Mouse (Mus musculus) stomach, postnatal 0 days (tissue): ENCODE results near the gene Igfals. TPM values are rescaled to one million over a fixed set of nuclear protein-coding genes. Genes with fewer than 3 reads are reported as not detected.

ENCODE experiments used
- ATAC-seq: fragments of 200-750 bp; cut with Nextera tagmentation; 2 replicates; pipeline ENCODE4 v1.8.0; 2017; ENCODE audit not compliant: low FRiP score, low TSS enrichment
- DNase-seq: peaks from one replicate; pipeline ENCODE4 v3.0.0-alpha.2; 2016; ENCODE audit warnings: low spot score
- H3K27ac ChIP-seq: fragments of 300-500 bp; sonication (generic); replicated peaks from 2 replicates; pipeline ENCODE4 v1.5.1; 2014; ENCODE audit warnings: mild to moderate bottlenecking, control low read depth
- H3K27me3 ChIP-seq: fragments of 300-500 bp; sonication (generic); 2 replicates; pipeline ENCODE4 v1.6.1; 2014; ENCODE audit warnings: low read length; ENCODE audit not compliant: control insufficient read depth, insufficient read depth
- H3K36me3 ChIP-seq: fragments of 300-500 bp; sonication (generic); 2 replicates; pipeline ENCODE4 v1.6.1; 2014; ENCODE audit warnings: low read length, mixed read lengths; ENCODE audit not compliant: control insufficient read depth, insufficient read depth
- H3K4me1 ChIP-seq: fragments of 300-500 bp; sonication (generic); replicated peaks from 2 replicates; pipeline ENCODE4 v1.6.1; 2014; ENCODE audit warnings: antibody characterized with exemption; ENCODE audit not compliant: control insufficient read depth, insufficient read depth
- H3K4me2 ChIP-seq: fragments of 300-500 bp; sonication (generic); replicated peaks from 2 replicates; pipeline ENCODE4 v1.6.1; 2014; ENCODE audit warnings: low read depth, mild to moderate bottlenecking, control low read depth, moderate library complexity
- H3K4me3 ChIP-seq: fragments of 300-500 bp; sonication (generic); 2 replicates; pipeline ENCODE4 v1.5.1; 2014; ENCODE audit warnings: low read depth, low read length, control low read depth
- H3K9ac ChIP-seq: fragments of 300-500 bp; sonication (generic); 2 replicates; pipeline ENCODE4 v1.6.1; 2014; ENCODE audit warnings: mild to moderate bottlenecking, low read length, control low read depth, mixed read lengths
- H3K9me3 ChIP-seq: fragments of 300-500 bp; sonication (generic); 2 replicates; pipeline ENCODE4 v1.6.1; 2016; ENCODE audit warnings: low read length; ENCODE audit not compliant: control insufficient read depth
- CTCF ChIP-seq: IDR thresholded peaks from 2 replicates; pipeline ENCODE4 v1.5.1; 2016; ENCODE audit warnings: antibody characterized with exemption, low read depth, mild to moderate bottlenecking, moderate library complexity
- EP300 ChIP-seq: optimal IDR thresholded peaks from 2 replicates; pipeline ENCODE3; 2016; ENCODE audit warnings: antibody characterized with exemption
- WGBS: fragments of 180-500 bp; shearing (Covaris S2); extraction: QIAGEN DNeasy Blood & Tissue Kit; methylation state at CpG from one replicate; pipeline ENCODE4 v1.1.7; 2014; 5-methylcytosine and 5-hydroxymethylcytosine counted together
- polyA plus RNA-seq: library from polyadenylated mRNA; unstranded; fragments of >200 nt; fragmentation: Nextera tagmentation; extraction: Ambion mirVana; gene quantifications from 2 replicates; pipeline ENCODE4 v1.2.1, GENCODE M21; 2015

Gene Igfals
- polyA plus RNA-seq, 1 experiment from 2014 or later = 5.6 TPM

DNA sequence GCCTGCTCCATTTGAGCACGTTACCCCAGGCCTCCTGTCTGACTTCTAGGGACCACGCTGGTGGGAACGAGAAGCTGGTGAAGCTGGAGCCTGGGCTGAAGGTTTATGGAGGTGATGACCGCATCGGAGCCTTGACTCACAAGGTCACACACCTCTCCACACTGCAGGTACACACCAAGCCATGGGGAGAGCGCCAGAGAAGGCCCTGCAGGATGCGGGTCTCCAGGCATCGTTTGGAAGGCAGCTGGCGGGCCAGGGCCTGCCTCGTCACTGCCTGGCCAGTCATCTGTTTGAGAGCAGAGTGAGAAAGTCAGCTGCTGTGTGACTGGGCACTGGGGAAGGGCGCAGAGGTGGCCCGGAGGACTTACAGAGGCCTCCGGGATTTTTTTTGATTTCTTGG is 9.2 kb upstream of the Igfals start:
- Histone ChIP-seq H3K27ac (no peak overlapping the region), H3K4me3 (no peak overlapping the region), H3K9me3 (no peaks in the 10 kb centered on the region), H3K36me3 (peaks cover 15% of the 10 kb centered on the region), H3K4me2 (no peak overlapping the region), H3K9ac (no peak overlapping the region), H3K27me3 (no peaks in the 10 kb centered on the region), H3K4me1 (no peaks in the 10 kb centered on the region)
- WGBS = 93% methylated on average over 13 of the region's 13 CpGs
- TF ChIP-seq CTCF (no peak), EP300 (no peak)
- DNase-seq = no peak
- ATAC-seq = no peak

DNA sequence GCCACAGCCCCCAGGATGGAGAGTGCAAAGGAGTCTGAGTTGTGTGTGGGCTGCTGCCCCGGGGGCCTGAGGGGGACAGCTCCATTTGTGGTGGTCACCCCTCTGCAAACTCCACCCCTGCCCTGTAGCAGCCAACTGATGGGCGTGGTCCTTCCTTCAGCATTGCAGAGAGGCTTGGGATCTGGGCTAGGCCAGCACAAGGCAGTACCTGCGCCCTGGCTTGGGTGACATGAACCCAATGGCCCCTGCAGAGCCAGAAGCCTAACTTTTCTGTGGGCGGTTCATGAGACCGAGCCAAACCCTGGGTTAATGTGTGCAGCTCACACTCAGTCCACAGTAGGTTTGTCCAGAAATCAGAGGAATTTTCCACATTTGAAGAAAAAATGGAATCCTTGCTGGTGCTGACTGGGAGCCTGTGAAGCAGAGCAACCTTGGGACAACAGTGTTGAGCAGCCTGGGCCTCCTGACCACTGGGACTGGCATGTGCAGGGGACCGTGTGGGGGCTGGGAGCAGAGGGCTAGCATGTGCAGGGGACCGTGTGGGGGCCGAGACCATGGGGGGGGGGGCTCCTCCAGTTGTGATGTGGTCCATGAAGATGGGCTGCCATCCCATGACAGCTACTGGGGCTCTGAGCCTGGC is 7.8 kb upstream of the Igfals start:
- H3K9ac ChIP-seq = no peak overlapping the region
- ATAC-seq = 0 out of 2 replicates have a peak, but pooled peaks have one; percentile 15

DNA sequence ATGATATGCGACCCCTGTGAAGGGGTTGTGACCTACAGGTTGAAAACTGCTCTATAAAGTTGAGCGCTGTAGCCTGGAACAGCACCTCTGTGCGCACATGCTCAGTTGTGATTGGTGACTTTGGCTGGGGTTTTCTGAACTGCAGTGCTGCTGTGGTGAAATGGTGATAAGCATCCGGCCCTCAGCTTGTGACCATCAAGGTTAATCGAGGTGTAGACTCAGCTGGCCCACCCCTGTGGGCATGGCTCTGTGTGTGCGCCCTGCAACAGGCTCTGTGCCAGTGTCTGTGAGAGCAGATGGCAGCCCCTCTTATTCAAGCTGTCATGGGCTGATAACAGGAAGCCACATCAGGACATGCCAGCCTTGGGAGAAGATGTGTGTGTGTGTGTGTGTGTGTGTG is 6.8 kb upstream of the Igfals start:
- peaks cover 19% of the 10 kb centered on the region for H3K36me3 ChIP-seq
- no peak overlapping the region for H3K27ac ChIP-seq
- no peak overlapping the region for H3K9ac ChIP-seq
- no peak for TF ChIP-seq EP300
- no peaks in the 10 kb centered on the region for H3K27me3 ChIP-seq
- DNase-seq (no peak), ATAC-seq (no peak)
- no peaks in the 10 kb centered on the region for H3K9me3 ChIP-seq
- H3K4me3 ChIP-seq = no peak overlapping the region
- no peak overlapping the region for H3K4me2 ChIP-seq
- no peaks in the 10 kb centered on the region for H3K4me1 ChIP-seq
- WGBS = 88% methylated on average over 6 of the region's 6 CpGs

More for the DNA sequence above, 7.8 kb upstream of the Igfals start:
- no peak overlapping the region for H3K4me3 ChIP-seq
- no peak overlapping the region for H3K4me2 ChIP-seq
- no peak for DNase-seq
- 85% methylated on average over 8 of the region's 8 CpGs for WGBS
- H3K4me1 ChIP-seq = no peaks in the 10 kb centered on the region
- TF ChIP-seq CTCF (no peak), EP300 (no peak)
- H3K9me3 ChIP-seq = no peaks in the 10 kb centered on the region
- H3K36me3 ChIP-seq = peaks cover 15% of the 10 kb centered on the region
- no peaks in the 10 kb centered on the region for H3K27me3 ChIP-seq
- H3K27ac ChIP-seq = no peak overlapping the region

DNA sequence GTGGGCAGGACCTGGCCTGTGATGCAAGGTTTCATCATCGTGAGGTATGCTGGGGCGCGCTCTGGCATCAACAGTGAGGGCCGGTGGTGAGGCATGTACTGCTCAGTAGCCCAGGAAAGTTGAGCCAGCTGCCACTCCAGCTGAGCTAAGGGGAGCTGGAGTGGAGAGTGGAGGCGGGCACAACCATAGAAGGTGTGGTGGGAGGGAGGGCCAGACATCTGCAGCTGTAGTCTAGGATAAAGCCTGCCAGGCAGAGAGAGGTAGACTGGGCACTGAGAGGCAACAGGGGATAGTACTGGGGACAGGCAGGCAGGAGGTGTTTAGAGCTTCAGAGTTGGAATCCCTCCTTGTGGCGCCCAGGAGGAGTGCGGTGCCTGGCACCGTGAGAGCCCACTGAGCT is 5.7 kb upstream of the Igfals start:
- no peak overlapping the region for H3K4me3 ChIP-seq
- no peaks in the 10 kb centered on the region for H3K4me1 ChIP-seq
- H3K9ac ChIP-seq = no peak overlapping the region
- no peak overlapping the region for H3K27ac ChIP-seq
- 91% methylated on average over 8 of the region's 8 CpGs for WGBS
- DNase-seq (no peak), ATAC-seq (peak; percentile 25; the same call in 1 of the 2 replicates)
- no peaks in the 10 kb centered on the region for H3K9me3 ChIP-seq
- no peak overlapping the region for H3K4me2 ChIP-seq
- TF ChIP-seq CTCF (no peak), EP300 (no peak)
- H3K27me3 ChIP-seq = no peaks in the 10 kb centered on the region
- peaks cover 21% of the 10 kb centered on the region for H3K36me3 ChIP-seq

- Histone ChIP-seq H3K27me3 (no peaks in the 10 kb centered on the region), H3K36me3 (peaks cover 14% of the 10 kb centered on the region), H3K4me1 (no peaks in the 10 kb centered on the region), H3K4me3 (no peak overlapping the region), H3K4me2 (no peak overlapping the region), H3K9me3 (no peaks in the 10 kb centered on the region), H3K27ac (no peak overlapping the region), H3K9ac (no peak overlapping the region)
- no peak for ATAC-seq
- no peak for DNase-seq
- no peak for TF ChIP-seq CTCF
- TF ChIP-seq EP300 = no peak
- WGBS = 95% methylated on average over 3 of the region's 3 CpGs
These were observed 4.0 kb upstream of the Igfals start for GRCm38 (mm10) chr17:24861785-24862184.

GRCm38 (mm10) chr17:24867914-24868313 is 2.1 kb downstream of the Igfals start:
- Histone ChIP-seq H3K9me3 (no peaks in the 10 kb centered on the region), H3K27me3 (no peaks in the 10 kb centered on the region), H3K4me2 (no peak overlapping the region), H3K4me3 (no peak overlapping the region), H3K9ac (no peak overlapping the region), H3K36me3 (0 out of 2 replicates have a peak, but pooled peaks cover 6% of the 10 kb centered on the region), H3K27ac (no peak overlapping the region), H3K4me1 (no peaks in the 10 kb centered on the region)
- DNase-seq (no peak), ATAC-seq (no peak)
- WGBS = 94% methylated on average over 10 of the region's 10 CpGs
- TF ChIP-seq CTCF (no peak), EP300 (no peak)
